Mouse (Mus musculus) adrenal gland, adult 8-10 months (tissue): ENCODE measurements around the gene Ank. TPM values are rescaled to one million over a fixed set of nuclear protein-coding genes. Genes with fewer than 3 reads are reported as not detected.

Source experiments
- DNase-seq: peaks from one replicate; pipeline ENCODE4 v3.0.0; 2022
- total RNA-seq, 4 experiments: library from RNA; stranded (reverse); gene quantifications; 2 replicates each; pipeline ENCODE4 v1.2.4; 2022

Gene Ank
- total RNA-seq, 4 experiments from 2014 or later, result 38.2 to 68.7 (median 50.9) TPM

GRCm38 (mm10) chr15:27539745-27540144 lies 73.3 kb downstream of the Ank start:
- DNase-seq, result peak; percentile 29

GRCm38 (mm10) chr15:27545203-27545602 lies 78.7 kb downstream of the Ank start:
- no peak for DNase-seq

GRCm38 (mm10) chr15:27548110-27548509 lies 81.6 kb downstream of the Ank start:
- no peak for DNase-seq

GRCm38 (mm10) chr15:27549071-27549470 lies 82.6 kb downstream of the Ank start:
- no peak for DNase-seq

- DNase-seq, result no peak
Observed at GRCm38 (mm10) chr15:27549878-27550277, 83.4 kb downstream of the Ank start.

DNA sequence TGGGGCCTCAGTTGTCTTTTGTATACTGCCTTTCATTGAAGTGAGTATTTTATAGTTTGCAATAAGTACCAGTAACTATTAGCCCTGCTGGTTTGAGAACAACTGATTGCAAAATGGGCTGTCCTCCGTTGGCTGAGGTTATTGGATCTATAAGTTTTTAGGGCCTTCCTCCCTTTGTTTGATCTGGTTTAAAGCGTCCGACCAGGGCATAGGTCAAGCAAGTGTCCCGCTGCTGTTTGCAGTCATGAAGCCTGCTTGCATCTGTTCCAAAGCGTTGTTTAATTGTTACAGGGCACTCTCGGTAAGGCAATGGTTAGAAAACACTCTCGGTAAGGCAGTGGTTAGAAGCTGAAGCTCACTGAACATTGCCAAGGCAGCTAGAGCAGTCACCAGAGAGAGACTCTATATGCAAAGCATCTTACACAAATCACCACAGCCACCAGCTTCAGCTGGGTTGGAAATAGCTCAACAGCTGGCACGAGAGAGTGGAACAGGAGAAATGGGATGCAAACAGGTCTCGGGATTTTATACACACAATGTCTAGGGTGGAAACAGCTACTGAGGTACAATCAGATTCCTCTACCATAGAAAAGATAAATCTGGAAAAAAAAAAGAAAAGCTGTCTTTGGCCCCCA lies 84.0 kb downstream of the Ank start:
- no peak for DNase-seq

DNA sequence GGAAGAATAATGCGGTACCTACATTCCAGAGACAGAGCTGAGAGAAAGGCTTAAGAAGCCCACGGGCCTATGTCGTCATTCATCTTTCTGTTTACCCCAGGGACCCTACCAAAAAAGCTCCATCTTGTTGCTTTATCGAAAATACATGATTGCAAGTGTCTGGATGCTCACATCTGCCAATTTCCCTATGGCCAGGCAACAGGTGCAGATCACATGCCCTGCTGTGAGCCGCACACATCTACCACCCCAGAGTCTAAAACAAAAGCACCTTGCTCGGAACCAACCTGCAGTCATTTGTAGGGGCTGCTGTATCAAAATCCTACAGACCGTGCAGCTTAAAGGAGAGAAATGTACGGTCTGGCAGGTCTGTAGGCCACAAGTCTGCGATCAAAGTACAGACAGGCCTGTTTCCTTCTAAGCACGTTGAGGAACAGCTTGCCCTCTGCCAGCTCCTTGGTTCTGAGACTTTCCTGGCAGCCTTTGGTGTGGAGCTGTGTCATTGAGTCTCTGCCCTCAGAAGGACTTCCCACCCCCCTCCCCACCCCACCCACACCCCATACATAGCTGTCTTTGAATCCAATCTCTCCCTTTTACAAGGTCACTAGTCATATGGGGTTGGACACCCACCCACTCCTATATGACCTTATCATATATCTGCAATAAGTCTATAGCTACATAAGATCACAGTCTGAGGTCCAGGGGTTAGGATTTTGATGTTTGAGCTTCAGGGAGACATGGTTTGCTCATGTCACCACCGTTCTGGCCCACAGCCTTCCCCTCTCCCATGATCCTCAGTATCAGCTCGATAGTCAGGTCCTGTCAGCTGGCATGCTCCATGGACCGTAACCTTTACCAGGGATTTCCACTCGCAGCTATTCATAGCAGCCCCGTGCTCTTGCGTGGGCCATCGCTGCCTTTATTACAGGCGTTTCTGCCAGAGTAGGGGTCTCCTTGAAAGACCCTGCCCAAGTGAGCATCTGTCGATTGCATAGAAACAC lies 84.9 kb downstream of the Ank start:
- no peak for DNase-seq

- no peak for DNase-seq
Observed at GRCm38 (mm10) chr15:27552129-27552700, 85.7 kb downstream of the Ank start.

- no peak for DNase-seq
Observed at GRCm38 (mm10) chr15:27553554-27553953, 87.1 kb downstream of the Ank start.

DNA sequence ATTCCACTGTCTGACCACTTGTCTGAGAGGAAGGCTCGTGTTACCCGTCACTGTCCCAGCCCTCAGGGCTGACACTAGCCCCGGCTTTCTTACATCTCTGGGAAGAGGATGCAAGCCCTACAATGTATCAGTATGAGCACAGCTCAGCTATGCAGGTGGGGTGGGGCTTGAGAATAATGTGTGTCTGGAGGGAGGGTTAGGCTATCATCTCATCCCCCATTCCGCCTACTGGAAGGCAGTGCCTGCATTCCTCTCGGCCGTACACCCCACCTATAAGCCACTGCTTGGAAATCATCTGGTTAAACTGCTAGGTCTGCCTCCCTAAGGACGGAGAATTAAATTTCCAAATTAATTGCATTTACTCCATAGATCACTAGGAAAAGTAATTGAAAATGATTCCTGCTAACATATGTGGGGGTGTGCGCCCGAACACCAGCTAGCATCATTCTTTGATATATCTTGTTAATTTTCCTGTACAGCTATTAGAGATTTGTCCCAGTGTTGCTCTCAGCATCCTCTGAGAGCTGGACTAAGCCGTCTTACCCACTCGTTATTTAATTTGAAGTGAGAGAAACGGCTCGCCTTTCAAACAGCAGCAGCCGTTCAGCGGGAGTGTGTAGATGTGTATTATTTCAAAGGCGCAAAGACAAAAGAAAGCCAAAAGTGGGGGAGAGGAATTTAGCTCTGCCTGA lies 92.1 kb downstream of the Ank start:
- no peak for DNase-seq

DNA sequence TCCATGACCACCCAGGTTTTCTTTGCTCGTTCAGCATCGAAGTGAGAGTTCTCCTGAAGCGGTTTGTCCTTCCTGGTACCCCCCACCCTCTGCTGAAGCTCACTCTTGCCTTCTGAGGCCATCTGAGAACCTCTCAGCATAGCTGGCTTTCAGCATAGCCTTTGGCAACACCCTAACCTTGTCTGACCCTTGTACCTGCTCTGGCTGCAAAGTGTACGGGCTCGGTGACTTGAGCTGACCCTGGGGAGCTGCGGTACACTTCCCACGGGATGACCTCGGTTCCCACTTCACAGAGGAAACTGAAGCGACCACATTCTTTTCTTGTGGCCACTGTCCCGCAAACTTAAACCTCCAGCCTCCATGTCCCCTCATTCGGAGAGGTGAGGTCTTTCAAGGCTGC lies 93.8 kb downstream of the Ank start:
- no peak for DNase-seq

DNA sequence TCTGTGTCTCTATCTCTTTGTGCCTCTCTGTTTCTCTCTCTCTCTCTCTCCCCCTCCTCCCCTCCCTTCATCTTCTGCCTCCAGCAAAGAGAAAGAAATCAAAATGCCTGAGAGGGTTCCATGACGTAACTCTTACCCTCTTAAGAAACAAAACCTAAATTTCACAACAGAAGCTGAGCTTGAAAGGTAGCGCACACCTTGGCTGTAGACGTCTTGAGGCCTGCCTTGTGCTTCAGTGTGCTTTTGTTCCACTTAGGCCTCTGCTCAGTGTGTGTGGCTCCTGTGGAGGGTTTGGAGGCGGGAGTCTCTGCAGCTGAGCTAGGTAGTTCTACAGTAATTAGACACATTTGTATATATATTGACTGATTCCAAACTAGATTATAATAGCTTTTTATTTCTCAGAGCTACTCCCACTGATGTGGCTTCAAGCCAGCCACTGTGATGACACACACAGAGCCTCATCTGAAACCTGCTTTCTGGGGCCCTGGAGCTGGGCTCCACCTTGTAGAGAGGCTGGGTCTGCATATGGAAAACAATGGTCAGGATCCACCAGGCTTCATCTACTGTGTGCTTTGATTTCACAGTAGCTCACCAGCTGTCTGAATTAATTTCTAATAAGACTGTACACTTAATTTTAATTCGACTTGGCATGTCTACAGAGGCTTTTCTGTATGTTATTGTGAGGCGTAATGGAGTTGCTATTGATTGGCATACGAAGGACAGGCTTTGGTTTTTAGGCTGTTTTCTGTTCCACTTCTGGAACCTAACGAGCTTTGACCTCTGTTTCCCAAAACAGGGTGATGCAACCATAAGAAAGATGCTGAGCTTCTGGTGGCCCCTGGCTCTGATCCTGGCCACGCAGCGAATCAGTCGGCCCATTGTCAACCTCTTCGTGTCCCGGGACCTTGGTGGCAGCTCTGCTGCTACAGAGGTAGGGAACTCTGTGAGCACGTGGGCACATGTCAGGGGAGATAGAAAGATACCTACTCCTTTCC lies 97.9 kb downstream of the Ank start:
- no peak for DNase-seq

DNA sequence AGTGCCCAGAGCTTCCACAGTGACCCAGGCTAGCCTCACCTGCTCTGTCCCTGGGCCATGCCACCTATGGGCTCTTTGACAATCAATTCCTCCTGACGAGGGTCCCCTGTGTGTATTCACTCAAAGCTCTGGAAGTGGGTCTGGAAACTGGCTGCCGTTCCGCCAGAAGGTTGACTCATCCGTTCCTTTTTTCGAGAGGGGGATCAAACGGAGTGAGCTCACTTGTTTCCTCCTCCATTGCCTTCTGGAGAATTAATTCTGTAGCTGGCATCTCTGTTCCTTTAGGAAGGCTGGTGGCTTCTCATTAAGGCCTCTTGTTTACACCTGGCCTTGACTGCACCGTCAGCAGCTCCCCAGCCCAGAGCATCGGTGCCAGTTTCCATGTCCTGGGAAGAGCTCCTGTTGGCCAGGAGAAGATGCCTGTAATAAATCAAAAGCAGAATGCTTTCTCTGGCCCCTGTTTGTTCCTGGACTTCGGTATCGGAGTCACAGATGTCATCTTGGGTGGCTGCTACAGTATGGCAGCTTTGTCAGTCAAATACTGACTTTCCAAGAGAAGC lies 99.2 kb downstream of the Ank start:
- no peak for DNase-seq

GRCm38 (mm10) chr15:27567356-27567755 lies 100.9 kb downstream of the Ank start:
- no peak for DNase-seq

- no peak for DNase-seq
Observed at GRCm38 (mm10) chr15:27568371-27568770, 101.9 kb downstream of the Ank start.

DNA sequence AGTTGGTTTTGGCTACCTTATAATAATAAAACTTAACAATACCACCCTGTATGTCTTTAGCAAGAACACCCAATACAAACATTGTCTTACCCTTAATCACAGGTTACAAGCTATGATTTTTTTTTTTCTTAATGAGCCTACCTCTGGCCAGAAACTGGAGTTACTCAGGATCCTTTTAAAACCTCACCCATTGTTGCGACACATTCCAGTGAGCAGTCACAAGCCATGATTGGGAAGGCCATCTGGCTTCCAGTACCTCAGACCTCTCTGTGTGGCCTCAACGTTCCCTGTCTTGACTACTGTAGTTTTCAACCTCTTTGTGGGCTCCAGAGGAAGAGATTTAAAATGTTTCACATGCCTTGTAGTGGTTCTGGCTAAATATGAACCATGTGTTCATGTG lies 103.4 kb downstream of the Ank start:
- peak; percentile 33 for DNase-seq

DNA sequence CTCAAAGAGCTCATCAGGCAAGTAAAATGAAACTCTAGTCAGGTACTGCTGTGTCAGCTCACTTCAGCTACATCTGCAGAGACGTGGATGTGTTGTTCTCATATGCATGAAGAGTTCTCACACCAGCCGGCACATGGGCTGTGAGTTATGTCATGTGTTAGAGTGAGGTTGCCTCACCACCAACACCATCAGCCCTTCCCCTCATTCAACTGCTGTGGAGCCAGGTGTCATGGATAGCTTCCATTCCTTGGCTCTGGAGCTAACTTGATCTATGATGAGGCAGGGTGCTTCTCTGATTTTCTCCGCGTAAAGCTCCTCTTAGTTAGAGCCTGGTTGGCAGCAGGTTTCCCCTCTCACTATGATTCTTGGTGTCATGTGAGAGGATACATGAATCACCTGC lies 103.9 kb downstream of the Ank start:
- no peak for DNase-seq

DNA sequence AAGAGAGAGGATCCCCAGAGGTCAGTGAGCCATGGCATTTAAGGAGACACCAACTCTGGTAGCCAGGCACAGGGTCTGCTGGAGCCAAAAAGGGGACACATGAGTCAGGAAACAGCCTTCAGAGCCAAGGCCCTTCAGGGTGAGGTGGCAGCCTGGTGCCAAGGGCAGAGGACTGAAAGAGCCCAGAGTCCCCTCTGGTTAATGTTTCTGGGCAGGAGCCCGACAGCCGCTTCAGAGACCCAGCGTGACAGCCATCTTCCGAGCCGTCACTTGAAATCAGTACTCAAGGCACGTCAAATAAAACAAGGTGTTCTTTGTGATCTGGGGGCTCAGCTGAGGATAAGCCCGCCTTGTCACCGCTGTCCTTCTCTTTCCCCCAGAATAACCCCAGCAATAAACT lies 104.7 kb downstream of the Ank start:
- DNase-seq, result peak; percentile 77

DNA sequence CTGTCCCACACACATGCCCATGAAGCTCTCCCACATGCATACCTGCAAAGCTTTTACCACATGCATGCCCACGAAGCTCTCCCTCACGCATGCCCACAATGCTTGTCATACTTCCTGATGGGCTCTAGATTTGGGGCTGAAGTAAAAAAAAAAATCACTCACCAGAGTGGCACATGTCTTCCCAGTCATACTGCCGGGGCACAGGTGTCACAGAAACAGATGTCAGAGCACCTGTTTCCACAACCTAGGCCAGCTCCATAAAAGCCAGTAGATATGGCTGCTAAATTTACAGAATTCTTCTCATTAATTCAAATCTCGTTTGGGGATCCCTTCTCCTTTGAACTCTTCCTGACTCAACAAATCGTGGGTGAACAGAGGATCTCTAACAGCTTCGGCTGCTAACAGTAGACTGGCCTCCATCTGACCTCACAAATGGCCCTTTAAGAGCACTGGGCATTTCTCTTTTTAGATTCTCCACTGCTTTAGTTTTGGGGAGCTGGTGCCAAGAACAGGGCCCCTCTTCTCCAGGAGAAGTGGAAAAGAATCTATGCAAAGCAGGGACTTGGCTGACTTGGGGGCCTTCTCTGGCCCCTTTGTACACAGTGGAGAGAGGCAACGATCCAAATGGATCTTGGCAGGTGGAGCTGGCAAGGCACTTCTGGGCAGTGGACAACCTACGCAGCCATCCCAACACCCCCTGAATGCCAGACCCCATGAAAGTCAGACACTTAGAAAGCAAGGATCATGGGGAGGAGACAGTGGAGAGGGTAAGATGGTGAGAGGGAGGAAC lies 108.7 kb downstream of the Ank start:
- DNase-seq, result no peak

- DNase-seq, result no peak
Observed at GRCm38 (mm10) chr15:27575932-27576331, 109.5 kb downstream of the Ank start.
